Comparison of ENCODE assay signal across 11 mouse cellular contexts in the genomic region with DNA sequence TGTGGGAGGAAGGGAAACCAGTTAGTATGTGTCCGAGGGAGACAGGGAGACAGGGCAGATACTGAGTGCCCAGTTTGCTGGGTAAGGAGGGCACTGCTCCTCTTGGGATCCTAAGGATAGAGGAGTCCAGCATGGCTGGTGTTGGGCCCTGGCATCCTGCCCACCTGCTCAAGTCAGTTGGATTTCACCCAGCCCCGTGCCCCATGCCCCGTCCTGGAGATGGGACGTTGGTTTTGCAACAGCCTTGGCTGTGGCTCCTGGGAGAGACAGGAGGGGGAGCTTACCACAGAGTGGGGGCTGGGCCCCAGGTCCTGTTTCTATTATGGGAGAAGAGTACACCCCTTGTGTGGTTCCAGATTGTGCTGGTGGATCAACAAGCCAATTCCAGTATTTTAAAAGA. TPM values are rescaled to one million over a fixed set of nuclear protein-coding genes. Genes with fewer than 3 reads are reported as not detected.
A peak's percentile ranks its signal among the peaks of the same experiment; 100 is the strongest.
DNase-seq lines count a peak whose midpoint lies in the region; ATAC-seq and TF ChIP-seq lines count a peak whose summit lies in the region.
"Had no signal": no experiment of that assay in that cellular context is flagged by ENCODE, and none has a peak within 500 bp of the region (broad histone marks: within the 10 kb centered on the region; RNA-seq: fewer than 3 reads in every experiment).

No protein-coding gene starts in this region.

- ATAC-seq in heart, embryonic 12.5 days (ENCODE audit: insufficient number of reproducible peaks, low FRiP score) = no peak
- no peak for ATAC-seq in lung, embryonic 16.5 days (ENCODE audit: low read depth)
- no peak for ATAC-seq in stomach, postnatal 0 days (ENCODE audit: low FRiP score, low TSS enrichment)
- ATAC-seq in CD4-positive, CD25-positive, alpha-beta regulatory T cell, adult 4 months = no peak

- no peak for TF ChIP-seq RAD21 in MEL (IDR thresholded peaks at IDR 0.05; ENCODE audit: low read depth, low read length)

- no peaks in the 10 kb centered on the region for H3K9me3 ChIP-seq in heart, embryonic 12.5 days (replicated peaks)
- no peaks in the 10 kb centered on the region for H3K9me3 ChIP-seq in MEL (replicated peaks; ENCODE audit: insufficient read depth, low read length)
- no peaks in the 10 kb centered on the region for H3K9me3 ChIP-seq in lung, embryonic 16.5 days (ENCODE audit: control insufficient read depth, low read length)
- no peaks in the 10 kb centered on the region for H3K9me3 ChIP-seq in forebrain, embryonic 10.5 days
- no peaks in the 10 kb centered on the region for H3K9me3 ChIP-seq in stomach, postnatal 0 days (ENCODE audit: control insufficient read depth, low read length)
- H3K9me3 ChIP-seq: neural tube, embryonic 12.5 days had no signal

- H3K4me2 ChIP-seq in heart, embryonic 12.5 days = no peak overlapping the region
- H3K4me2 ChIP-seq in lung, embryonic 16.5 days (ENCODE audit: low read depth, low read length) = no peak overlapping the region
- no peak overlapping the region for H3K4me2 ChIP-seq in stomach, postnatal 0 days (replicated peaks; ENCODE audit: low read depth)

- DNase-seq in heart, adult 11 months = peak; percentile 98
- DNase-seq in MEL (ENCODE audit: low read depth, low spot score) = no peak
- peak; percentile 61 for DNase-seq in gastrocnemius, postnatal 10 days
- no peak for DNase-seq in forebrain, embryonic 10.5 days (ENCODE audit: extremely low spot score, low spot score)
- DNase-seq in stomach, postnatal 0 days (ENCODE audit: low spot score) = no peak

- no peak overlapping the region for H3K9ac ChIP-seq in heart, embryonic 12.5 days
- H3K9ac ChIP-seq in MEL (ENCODE audit: control insufficient read depth, low read depth, low read length, poor library complexity, severe bottlenecking) = peak overlapping the region; percentile 68; the same call in 1 of the 2 replicates
- H3K9ac ChIP-seq in lung, embryonic 16.5 days (ENCODE audit: low read length) = peak overlapping the region; percentile 32; the same call in 1 of the 2 replicates
- H3K9ac ChIP-seq in stomach, postnatal 0 days (ENCODE audit: low read length) = no peak overlapping the region; the same call in 1 of the 2 replicates
- H3K9ac ChIP-seq: neural tube, embryonic 12.5 days had no signal

- no peaks in the 10 kb centered on the region for H3K36me3 ChIP-seq in heart, embryonic 12.5 days
- H3K36me3 ChIP-seq in MEL (ENCODE audit: control insufficient read depth in 1 of 2, insufficient read depth in 2 of 2, low read length in 2 of 2) = peaks cover 0 to 10% of the 10 kb centered on the region in 2 experiments; a peak in 2 of 4 replicates
- no peaks in the 10 kb centered on the region for H3K36me3 ChIP-seq in lung, embryonic 16.5 days (ENCODE audit: control insufficient read depth, insufficient read depth, low read length)
- no peaks in the 10 kb centered on the region for H3K36me3 ChIP-seq in forebrain, embryonic 10.5 days (replicated peaks)
- no peaks in the 10 kb centered on the region for H3K36me3 ChIP-seq in stomach, postnatal 0 days (ENCODE audit: control insufficient read depth, insufficient read depth, low read length)
- H3K36me3 ChIP-seq: neural tube, embryonic 12.5 days had no signal

- no peak for TF ChIP-seq EP300 in MEL (IDR thresholded peaks at IDR 0.05; ENCODE audit: low read depth in 1 of 2, low read length in 2 of 2)
- TF ChIP-seq EP300 in stomach, postnatal 0 days (optimal IDR thresholded peaks at IDR 0.05) = no peak

- no peak overlapping the region for H3K27ac ChIP-seq in heart, embryonic 12.5 days (ENCODE audit: poor library complexity, severe bottlenecking)
- no peak overlapping the region for H3K27ac ChIP-seq in MEL (ENCODE audit: control insufficient read depth, low read depth, low read length)
- no peak overlapping the region for H3K27ac ChIP-seq in lung, embryonic 16.5 days (ENCODE audit: low read length)
- H3K27ac ChIP-seq in forebrain, embryonic 10.5 days = no peak overlapping the region
- H3K27ac ChIP-seq in stomach, postnatal 0 days (replicated peaks) = no peak overlapping the region
- H3K27ac ChIP-seq: neural tube, embryonic 12.5 days had no signal

- H3K4me1 ChIP-seq in heart, embryonic 12.5 days (replicated peaks) = peaks cover 23% of the 10 kb centered on the region
- peaks cover 6 to 35% of the 10 kb centered on the region in 2 experiments; a peak in 3 of 4 replicates for H3K4me1 ChIP-seq in MEL (ENCODE audit: control insufficient read depth in 1 of 2, insufficient read depth in 2 of 2, low read length in 2 of 2)
- H3K4me1 ChIP-seq in lung, embryonic 16.5 days (replicated peaks; ENCODE audit: control insufficient read depth, insufficient read depth, low read length) = peaks cover 12% of the 10 kb centered on the region
- H3K4me1 ChIP-seq in forebrain, embryonic 10.5 days = peaks cover 25% of the 10 kb centered on the region
- H3K4me1 ChIP-seq in stomach, postnatal 0 days (replicated peaks; ENCODE audit: control insufficient read depth, insufficient read depth) = no peaks in the 10 kb centered on the region; the same call in none of the 2 replicates

- no peak for TF ChIP-seq CTCF in MEL (IDR thresholded peaks at IDR 0.05 in 2 of 3, conservative IDR thresholded peaks at IDR 0.05 in 1 of 3; ENCODE audit: control insufficient read depth in 1 of 3, insufficient read depth in 1 of 3, low read depth in 2 of 3, low read length in 3 of 3, poor library complexity in 1 of 3, severe bottlenecking in 1 of 3)
- no peak for TF ChIP-seq CTCF in stomach, postnatal 0 days (IDR thresholded peaks at IDR 0.05; ENCODE audit: low read depth)

- TF ChIP-seq POLR2A in MEL (IDR thresholded peaks at IDR 0.05; ENCODE audit: control insufficient read depth in 1 of 2, insufficient read depth in 1 of 2, low read depth in 1 of 2, low read length in 2 of 2, poor library complexity in 1 of 2) = no peak

- 61% methylated on average over 4 of the region's 4 CpGs for WGBS in heart, embryonic 12.5 days
- WGBS in lung, embryonic 16.5 days = 33% methylated on average over 4 of the region's 4 CpGs
- WGBS in forebrain, embryonic 10.5 days = 83% methylated on average over 4 of the region's 4 CpGs
- WGBS in stomach, postnatal 0 days = 46% methylated on average over 3 of the region's 4 CpGs

- no peak overlapping the region for H3K4me3 ChIP-seq in heart, embryonic 12.5 days
- peak overlapping the region; percentile 13 to 50; a peak in 2 of 4 replicates for H3K4me3 ChIP-seq in MEL (ENCODE audit: control insufficient read depth in 1 of 2, insufficient read depth in 1 of 2, low read depth in 2 of 2, low read length in 2 of 2)
- H3K4me3 ChIP-seq in lung, embryonic 16.5 days (ENCODE audit: low read length) = no peak overlapping the region
- no peak overlapping the region for H3K4me3 ChIP-seq in forebrain, embryonic 10.5 days
- H3K4me3 ChIP-seq in stomach, postnatal 0 days (ENCODE audit: low read depth, low read length) = no peak overlapping the region
- H3K4me3 ChIP-seq: neural tube, embryonic 12.5 days had no signal

- H3K27me3 ChIP-seq in heart, embryonic 12.5 days (replicated peaks) = peaks cover 21% of the 10 kb centered on the region
- H3K27me3 ChIP-seq in MEL (ENCODE audit: control insufficient read depth in 1 of 2, insufficient read depth in 2 of 2, low read length in 2 of 2) = no peaks in the 10 kb centered on the region
- peaks cover 3% of the 10 kb centered on the region for H3K27me3 ChIP-seq in lung, embryonic 16.5 days (ENCODE audit: control insufficient read depth, insufficient read depth, low read depth, low read length)
- peaks cover 71% of the 10 kb centered on the region for H3K27me3 ChIP-seq in forebrain, embryonic 10.5 days (ENCODE audit: poor library complexity, severe bottlenecking)
- H3K27me3 ChIP-seq in stomach, postnatal 0 days (ENCODE audit: control insufficient read depth, insufficient read depth, low read length) = no peaks in the 10 kb centered on the region

- H3K79me2 ChIP-seq in MEL (ENCODE audit: control insufficient read depth, insufficient read depth, low read length, poor library complexity) = no peaks in the 10 kb centered on the region

RNA-seq across cellular contexts. Expression of a gene that starts 1.6 kb away (rescaled TPM):
- 0.47 TPM in 1 of 2 replicates, not detected in the other for polyA plus RNA-seq in heart, embryonic 12.5 days (2016; fragmentation: Nextera tagmentation; extraction: Ambion mirVana)
- not detected in 2 replicates for total RNA-seq in MEL (2012; rRNA removed)
- polyA plus RNA-seq in MEL (2012; ENCODE audit: insufficient read depth in 1 of 2, insufficient read length in 2 of 2, low read depth in 1 of 2, low replicate concordance in 2 of 2, missing spikeins in 1 of 2) = under 1 TPM in 1 of 2 experiments, not detected in 1; 0.07 TPM
- 1 to 10 TPM in 1 of 2 experiments, not detected in 1; 1.9 TPM for total RNA-seq in gastrocnemius, postnatal 10 days (2021)
- 0.26 and 1.2 TPM in 2 replicates for polyA plus RNA-seq in lung, embryonic 16.5 days (2015; fragmentation: Nextera tagmentation; extraction: Ambion mirVana)
- not detected in 2 replicates for polyA plus RNA-seq in forebrain, embryonic 10.5 days (2016; fragmentation: Nextera tagmentation; extraction: Ambion mirVana)
- polyA plus RNA-seq in stomach, postnatal 0 days (2015; fragmentation: Nextera tagmentation; extraction: Ambion mirVana) = 0.30 and 0.55 TPM in 2 replicates
- polyA plus RNA-seq in CD4-positive, CD25-positive, alpha-beta regulatory T cell, adult 4 months (2017; shearing (Covaris generic)) = not detected
- total RNA-seq: left cerebral cortex, adult 8-10 months had no signal

RNA-seq across cellular contexts. Expression of a gene that starts 6.2 kb away (rescaled TPM):
- polyA plus RNA-seq in heart, embryonic 12.5 days (2016; fragmentation: Nextera tagmentation; extraction: Ambion mirVana) = not detected in 2 replicates
- total RNA-seq in MEL (2012; rRNA removed) = not detected in 2 replicates
- under 1 TPM in 1 of 2 experiments, not detected in 1; 0.21 TPM for polyA plus RNA-seq in MEL (2012; ENCODE audit: insufficient read depth in 1 of 2, insufficient read length in 2 of 2, low read depth in 1 of 2, low replicate concordance in 2 of 2, missing spikeins in 1 of 2)
- 10 to 100 TPM; 21.5 to 22.8 TPM for total RNA-seq in gastrocnemius, postnatal 10 days (2021)
- not detected in 2 replicates for polyA plus RNA-seq in lung, embryonic 16.5 days (2015; fragmentation: Nextera tagmentation; extraction: Ambion mirVana)
- not detected in 2 replicates for polyA plus RNA-seq in forebrain, embryonic 10.5 days (2016; fragmentation: Nextera tagmentation; extraction: Ambion mirVana)
- not detected in 2 replicates for polyA plus RNA-seq in stomach, postnatal 0 days (2015; fragmentation: Nextera tagmentation; extraction: Ambion mirVana)
- polyA plus RNA-seq in CD4-positive, CD25-positive, alpha-beta regulatory T cell, adult 4 months (2017; shearing (Covaris generic)) = not detected
- total RNA-seq: left cerebral cortex, adult 8-10 months had no signal
- polyA plus RNA-seq: neural tube, embryonic 12.5 days; stomach, embryonic 16.5 days had no signal

RNA-seq across cellular contexts. Expression of a gene that starts 10.0 kb away (rescaled TPM):
- polyA plus RNA-seq in heart, embryonic 12.5 days (2016; fragmentation: Nextera tagmentation; extraction: Ambion mirVana) = 14.2 and 15.5 TPM in 2 replicates
- 0.56 and 0.85 TPM in 2 replicates for total RNA-seq in MEL (2012; rRNA removed)
- 1 to 10 TPM in 1 of 2 experiments, not detected in 1; 6.2 TPM for polyA plus RNA-seq in MEL (2012; ENCODE audit: insufficient read depth in 1 of 2, insufficient read length in 2 of 2, low read depth in 1 of 2, low replicate concordance in 2 of 2, missing spikeins in 1 of 2)
- 1 to 10 TPM in 1 of 2 experiments, under 1 TPM in 1; 0.49 to 1.6 TPM for total RNA-seq in gastrocnemius, postnatal 10 days (2021)
- polyA plus RNA-seq in lung, embryonic 16.5 days (2015; fragmentation: Nextera tagmentation; extraction: Ambion mirVana) = 22.6 and 26.4 TPM in 2 replicates
- polyA plus RNA-seq in forebrain, embryonic 10.5 days (2016; fragmentation: Nextera tagmentation; extraction: Ambion mirVana) = 91.4 and 102 TPM in 2 replicates
- 5.5 and 7.0 TPM in 2 replicates for polyA plus RNA-seq in stomach, postnatal 0 days (2015; fragmentation: Nextera tagmentation; extraction: Ambion mirVana)
- 1 to 10 TPM; 2.1 to 4.5 TPM for polyA plus RNA-seq in CD4-positive, CD25-positive, alpha-beta regulatory T cell, adult 4 months (2017; shearing (Covaris generic))

RNA-seq across cellular contexts. Expression of a gene that starts 10.2 kb away (rescaled TPM):
- 1.8 and 2.0 TPM in 2 replicates for polyA plus RNA-seq in heart, embryonic 12.5 days (2016; fragmentation: Nextera tagmentation; extraction: Ambion mirVana)
- total RNA-seq in MEL (2012; rRNA removed) = 9.1 and 11.2 TPM in 2 replicates
- 10 to 100 TPM in 1 of 2 experiments, not detected in 1; 31.5 TPM for polyA plus RNA-seq in MEL (2012; ENCODE audit: insufficient read depth in 1 of 2, insufficient read length in 2 of 2, low read depth in 1 of 2, low replicate concordance in 2 of 2, missing spikeins in 1 of 2)
- 1 to 10 TPM in 1 of 2 experiments, not detected in 1; 2.1 TPM for total RNA-seq in gastrocnemius, postnatal 10 days (2021)
- polyA plus RNA-seq in lung, embryonic 16.5 days (2015; fragmentation: Nextera tagmentation; extraction: Ambion mirVana) = 3.0 and 4.0 TPM in 2 replicates
- polyA plus RNA-seq in forebrain, embryonic 10.5 days (2016; fragmentation: Nextera tagmentation; extraction: Ambion mirVana) = 8.1 TPM in 2 replicates
- 0.86 and 0.87 TPM in 2 replicates for polyA plus RNA-seq in stomach, postnatal 0 days (2015; fragmentation: Nextera tagmentation; extraction: Ambion mirVana)
- polyA plus RNA-seq in CD4-positive, CD25-positive, alpha-beta regulatory T cell, adult 4 months (2017; shearing (Covaris generic)) = not detected

RNA-seq across cellular contexts. Expression of a gene that starts 24.3 kb away (rescaled TPM):
- polyA plus RNA-seq in heart, embryonic 12.5 days (2016; fragmentation: Nextera tagmentation; extraction: Ambion mirVana) = 48.3 and 50.1 TPM in 2 replicates
- 16.6 and 17.3 TPM in 2 replicates for total RNA-seq in MEL (2012; rRNA removed)
- polyA plus RNA-seq in MEL (2012; ENCODE audit: insufficient read depth in 1 of 2, insufficient read length in 2 of 2, low read depth in 1 of 2, low replicate concordance in 2 of 2, missing spikeins in 1 of 2) = 10 to 100 TPM in 1 of 2 experiments, not detected in 1; 41.2 TPM
- 10 to 100 TPM; 39.6 to 43.8 TPM for total RNA-seq in gastrocnemius, postnatal 10 days (2021)
- 48.3 and 51.2 TPM in 2 replicates for polyA plus RNA-seq in lung, embryonic 16.5 days (2015; fragmentation: Nextera tagmentation; extraction: Ambion mirVana)
- polyA plus RNA-seq in forebrain, embryonic 10.5 days (2016; fragmentation: Nextera tagmentation; extraction: Ambion mirVana) = 61.8 and 65.7 TPM in 2 replicates
- 25.6 and 29.7 TPM in 2 replicates for polyA plus RNA-seq in stomach, postnatal 0 days (2015; fragmentation: Nextera tagmentation; extraction: Ambion mirVana)
- 1 to 10 TPM; 5.0 to 7.7 TPM for polyA plus RNA-seq in CD4-positive, CD25-positive, alpha-beta regulatory T cell, adult 4 months (2017; shearing (Covaris generic))

Comparison
In these comparisons a context has a peak if more than half of its experiments do, and no peak if none do; other contexts are left out.
1. DNase-seq: peak in heart, adult 11 months (single experiment) and gastrocnemius, postnatal 10 days (single experiment); none in MEL (single experiment), forebrain, embryonic 10.5 days (single experiment) and stomach, postnatal 0 days (single experiment).
2. H3K4me3 ChIP-seq: peak in MEL (2 of 2); none in heart, embryonic 12.5 days (single experiment), lung, embryonic 16.5 days (single experiment), forebrain, embryonic 10.5 days (single experiment) and stomach, postnatal 0 days (single experiment).
3. H3K9ac ChIP-seq: peak in MEL (single experiment) and lung, embryonic 16.5 days (single experiment); none in heart, embryonic 12.5 days (single experiment) and stomach, postnatal 0 days (single experiment).